Mouse (Mus musculus) left cerebral cortex, postnatal 14 days (tissue): ENCODE data around the gene E130311K13Rik. TPM values are rescaled to one million over a fixed set of nuclear protein-coding genes. Genes with fewer than 3 reads are reported as not detected.

Experiments
- DNase-seq, 2 experiments: peaks; one replicate each; pipeline ENCODE4 v3.0.0; 2021 to 2022; ENCODE audit warnings: low spot score in 2 of 2, mixed read lengths in 1 of 2
- intact Hi-C: fragments of 180-260 bp; cut with DNase I; formaldehyde crosslinking; loops from one replicate; pipeline ENCODE4 v1.15.1; 2025
- long read RNA-seq, 2 experiments: library from polyadenylated mRNA; stranded (forward); transcript quantifications; one replicate each; pipeline ENCODE4 v2.0.0; 2021
- total RNA-seq, 2 experiments: library from RNA; stranded (reverse); gene quantifications; 2 replicates each; pipeline ENCODE4 v1.2.3; 2021

The E130311K13Rik gene
- 10 to 100 TPM; 11.3 to 11.9 TPM for total RNA-seq
- long read RNA-seq, experiment 1, transcript E130311K13Rik-201 (5 exons, 1,640 nt): major isoform, 28 of 30 reads
- long read RNA-seq, experiment 1, partial matches to known transcripts: 0 of 30 reads
- long read RNA-seq, experiment 1, other reads (novel, unspliced or antisense): 2 of 30 reads
- long read RNA-seq, experiment 2, transcript E130311K13Rik-201 (5 exons, 1,640 nt): major isoform, 11 of 12 reads
- long read RNA-seq, experiment 2, partial matches to known transcripts: 0 of 12 reads
- long read RNA-seq, experiment 2, other reads (novel, unspliced or antisense): 1 of 12 reads

- DNase-seq: peak; percentile 87 to 92
- intact Hi-C loops: no loop called here
Measured at GRCm38 (mm10) chr3:63928878-63929859, at the start of gene E130311K13Rik. Gene E130311K13Rik, minus strand, starts transcription at chr3:63929472.

- intact Hi-C loops: no loop called here
- no peak for DNase-seq
Measured at GRCm38 (mm10) chr3:63977895-63978294, 48.6 kb upstream of the E130311K13Rik start.

- intact Hi-C loops: no loop called here
- DNase-seq: peak; percentile 91 to 93
Measured at GRCm38 (mm10) chr3:63975955-63976908, 47.0 kb upstream of the E130311K13Rik start, which contains the start of gene Gmps. Gene Gmps, plus strand, starts transcription at chr3:63976106.

GRCm38 (mm10) chr3:63965929-63966328 lies 36.7 kb upstream of the E130311K13Rik start:
- intact Hi-C loops: no loop called here
- DNase-seq: no peak

- DNase-seq: no peak
- intact Hi-C loops: no loop called here
Measured at GRCm38 (mm10) chr3:63964922-63965249, 35.6 kb upstream of the E130311K13Rik start.

- peak; percentile 100 for DNase-seq
- intact Hi-C loops: no loop called here
Measured at GRCm38 (mm10) chr3:63964100-63964921, 35.0 kb upstream of the E130311K13Rik start, which contains the start of gene Slc33a1. Gene Slc33a1, minus strand, starts transcription at chr3:63964768.

GRCm38 (mm10) chr3:63963421-63964099 lies 34.3 kb upstream of the E130311K13Rik start:
- intact Hi-C loops: no loop called here
- peak in 1 of 2 experiments; percentile 10 for DNase-seq

- no peak for DNase-seq
- intact Hi-C loops: no loop called here
Measured at GRCm38 (mm10) chr3:63949837-63950236, 20.6 kb upstream of the E130311K13Rik start.

- peak; percentile 56 to 78 for DNase-seq
- intact Hi-C loops: no loop called here
Measured at GRCm38 (mm10) chr3:63941204-63941850, 12.1 kb upstream of the E130311K13Rik start.

- DNase-seq: no peak
- intact Hi-C loops: no loop called here
Measured at GRCm38 (mm10) chr3:63938928-63939327, 9.7 kb upstream of the E130311K13Rik start.

- DNase-seq: no peak
- intact Hi-C loops: no loop called here
Measured at GRCm38 (mm10) chr3:63919634-63920033, 9.6 kb downstream of the E130311K13Rik start.

GRCm38 (mm10) chr3:63910301-63910700 lies 19.0 kb downstream of the E130311K13Rik start:
- DNase-seq: no peak
- intact Hi-C loops: no loop called here

- no peak for DNase-seq
- intact Hi-C loops: no loop called here
Measured at GRCm38 (mm10) chr3:63905241-63905640, 24.0 kb downstream of the E130311K13Rik start.

- intact Hi-C loops: no loop called here
- DNase-seq: no peak
Measured at GRCm38 (mm10) chr3:63904157-63904556, 25.1 kb downstream of the E130311K13Rik start.

GRCm38 (mm10) chr3:63900021-63900571 lies 29.2 kb downstream of the E130311K13Rik start:
- peak; percentile 9 to 10 for DNase-seq
- intact Hi-C loops: no loop called here

- intact Hi-C loops: no loop called here
- DNase-seq: peak; percentile 46 to 57
Measured at GRCm38 (mm10) chr3:63899309-63899695, 30.0 kb downstream of the E130311K13Rik start, which contains the start of gene Plch1. Gene Plch1, minus strand, starts transcription at chr3:63899472.
